Mouse (Mus musculus) heart, postnatal 36 days (tissue): ENCODE data around the gene Lmod2. TPM values are rescaled to one million over a fixed set of nuclear protein-coding genes. Genes with fewer than 3 reads are reported as not detected.

Experiments
- DNase-seq, 2 experiments: peaks; one replicate each; pipeline ENCODE4 v3.0.0; 2021 to 2022
- intact Hi-C: fragments of 180-260 bp; cut with DNase I; formaldehyde crosslinking; loops from one replicate; pipeline ENCODE4 v1.15.1; 2025
- total RNA-seq, 2 experiments: library from RNA; stranded (reverse); gene quantifications; 2 replicates each; pipeline ENCODE4 v1.2.3; 2021

The Lmod2 gene
- total RNA-seq = 1,000 to 10,000 TPM in 1 of 2 experiments, 100 to 1,000 TPM in 1; 760 to 1,125 TPM

DNA sequence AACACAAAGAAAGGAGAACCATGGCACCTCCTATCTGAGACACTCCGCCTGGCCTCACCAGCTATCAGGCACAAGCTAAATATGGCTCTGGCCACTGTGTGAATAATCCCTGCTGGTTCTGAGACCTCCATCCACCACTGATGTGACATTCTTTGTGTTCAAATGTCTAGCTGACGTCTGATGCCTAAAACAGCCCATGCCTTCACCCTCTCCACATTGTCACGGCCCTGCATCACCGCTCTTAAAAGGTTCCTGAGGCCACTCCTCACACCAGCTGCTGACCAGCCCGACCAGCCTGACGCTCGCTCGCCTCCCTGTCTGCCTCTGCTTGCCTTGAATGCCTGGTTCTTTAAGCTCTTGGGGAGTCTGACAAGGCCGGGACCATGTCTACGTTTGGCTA, at the start of gene Lmod2:
Gene Lmod2, plus strand, starts transcription at position 263 of the 400 bp plus-strand sequence.
- intact Hi-C loops = loop anchor here (1.0 kb wide), 1 partner anchor 10 kb away; no protein-coding TSS in a partner anchor
- peak; percentile 68 to 76 for DNase-seq

DNA sequence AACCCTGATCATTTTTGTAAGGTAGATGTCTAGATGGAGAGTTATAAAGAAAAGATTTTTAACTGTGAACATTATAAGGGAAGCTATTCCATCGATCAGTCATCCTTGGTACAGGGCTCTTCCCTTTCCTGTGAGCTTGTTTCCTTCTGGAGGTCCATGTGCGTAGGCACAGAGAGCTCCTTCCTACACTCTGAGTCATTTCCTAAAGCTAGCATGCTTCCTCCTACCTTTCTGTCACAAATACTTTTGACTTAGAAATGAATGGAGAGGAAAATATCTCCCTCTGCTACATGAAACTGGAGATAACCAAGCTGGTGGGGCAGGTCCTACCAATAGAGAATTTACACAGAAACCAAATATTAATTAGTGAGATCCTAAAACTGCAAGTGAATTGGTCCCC, 47.8 kb upstream of the Lmod2 start:
- intact Hi-C loops = no loop called here

DNA sequence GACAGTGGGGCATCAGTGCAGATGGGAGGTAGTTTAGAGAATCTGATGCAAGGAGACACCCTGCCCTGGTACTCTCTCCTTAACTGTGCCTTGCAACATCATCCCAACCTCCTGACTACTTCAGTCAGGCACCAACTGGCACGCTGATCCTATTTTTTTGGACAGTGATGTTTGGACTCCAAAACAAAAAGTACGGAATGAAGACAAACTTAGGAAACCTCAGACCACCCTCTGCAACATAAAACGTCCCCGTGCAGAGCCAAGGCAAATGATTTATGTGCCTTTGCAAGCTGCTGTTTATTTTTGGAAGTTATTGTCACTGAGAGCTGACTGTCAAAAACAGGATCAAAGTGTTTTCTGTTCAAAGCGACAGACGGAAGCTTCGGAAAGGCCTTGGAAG, 45.5 kb upstream of the Lmod2 start:
- intact Hi-C loops = no loop called here
- no peak for DNase-seq

More for the DNA sequence above, 47.8 kb upstream of the Lmod2 start:
- no peak for DNase-seq

DNA sequence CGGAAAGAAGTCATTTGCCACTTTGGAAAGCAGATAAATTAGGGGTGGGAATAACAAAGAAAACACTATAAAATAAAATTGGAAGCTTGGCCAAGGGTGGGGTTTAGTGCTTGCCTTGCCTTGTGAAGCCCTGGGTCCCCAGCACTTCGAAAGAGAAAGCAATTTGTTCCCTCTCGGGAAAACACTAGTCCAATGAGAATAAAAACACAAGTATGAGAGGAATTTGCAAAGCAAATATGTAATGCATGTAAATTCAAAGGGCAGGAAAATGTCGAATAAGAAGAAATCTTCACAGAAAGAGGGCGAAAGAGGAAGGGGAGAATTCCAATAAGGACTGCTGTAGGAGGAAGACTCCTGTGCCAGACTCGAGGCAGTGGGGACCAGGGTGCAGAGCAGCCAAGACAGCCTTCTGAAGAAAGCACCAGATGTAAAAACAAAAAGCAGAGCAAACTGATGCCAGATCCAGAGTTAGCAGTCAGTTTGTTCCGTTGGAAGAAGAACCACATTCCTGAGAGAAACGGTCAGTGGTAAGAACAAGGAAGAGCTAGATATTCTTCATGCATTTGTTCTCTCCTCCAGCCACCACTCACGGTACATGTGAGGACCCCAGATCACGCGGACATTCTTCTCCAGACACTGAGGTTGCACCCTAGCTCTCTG, 43.0 kb upstream of the Lmod2 start:
- peak in 1 of 2 experiments; percentile 44 for DNase-seq
- intact Hi-C loops = no loop called here

DNA sequence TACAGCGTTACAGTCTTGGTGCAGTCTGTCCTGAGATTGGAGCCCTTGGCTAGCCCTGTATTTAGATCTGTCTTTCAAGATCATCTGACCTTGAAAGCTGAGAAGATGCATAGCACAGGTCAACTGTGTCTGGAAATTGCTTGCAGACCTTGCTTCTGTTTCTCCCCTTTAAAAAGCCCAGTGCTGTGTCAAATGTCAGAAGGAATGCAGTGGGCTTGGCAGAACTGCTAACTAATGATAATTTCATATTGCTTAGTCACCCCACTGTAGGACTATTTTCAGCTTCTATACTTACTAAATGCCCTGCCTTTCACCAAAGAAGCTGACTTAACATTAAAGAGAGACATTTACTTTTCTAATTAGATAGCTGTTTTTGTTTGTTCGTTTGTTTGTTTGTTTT, 42.1 kb upstream of the Lmod2 start:
- intact Hi-C loops = no loop called here
- no peak for DNase-seq

DNA sequence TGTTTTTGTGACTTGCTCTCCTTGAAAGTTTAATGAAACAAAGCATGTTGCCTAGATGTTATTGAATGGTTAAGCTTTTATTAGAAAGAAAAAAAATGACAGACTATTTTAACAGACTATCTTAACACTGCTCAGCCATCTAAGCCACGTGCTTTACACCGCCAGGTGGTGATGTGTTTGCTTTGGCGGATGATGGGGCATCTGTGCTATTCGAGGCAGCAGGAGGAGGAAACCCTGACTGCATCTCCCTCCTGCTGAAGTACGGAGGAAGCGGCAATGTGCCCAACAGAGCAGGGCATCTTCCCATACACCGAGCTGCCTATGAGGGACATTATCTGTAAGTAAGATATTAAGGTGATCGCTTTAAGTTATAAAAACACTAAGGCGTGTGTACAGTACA, 33.5 kb upstream of the Lmod2 start:
- DNase-seq = no peak
- intact Hi-C loops = no loop called here

DNA sequence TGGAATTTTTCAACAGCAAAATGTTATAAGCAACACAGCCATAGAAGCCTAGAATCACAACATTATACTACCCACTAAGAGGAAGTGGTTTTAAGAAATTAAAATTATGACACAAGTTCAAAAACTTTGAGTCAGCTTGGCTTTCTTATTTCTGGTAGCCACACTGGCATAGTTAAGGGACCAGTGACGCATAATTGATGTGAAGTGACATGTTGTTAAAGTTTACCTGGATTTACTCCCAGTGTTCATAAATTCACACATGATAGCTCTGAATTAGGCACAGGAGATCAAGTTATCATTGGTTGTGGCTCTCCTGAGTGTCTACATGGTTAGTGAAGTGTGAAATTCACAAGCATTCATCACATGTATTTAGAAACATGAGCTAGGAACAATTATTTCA, 32.7 kb upstream of the Lmod2 start:
- DNase-seq = no peak
- intact Hi-C loops = no loop called here

- intact Hi-C loops = loop anchor here (1.0 to 2.0 kb wide), 3 partner anchors 38 to 152 kb away; no protein-coding TSS in a partner anchor
These were observed 28.6 kb upstream of the Lmod2 start for GRCm38 (mm10) chr6:24568963-24569362.

DNA sequence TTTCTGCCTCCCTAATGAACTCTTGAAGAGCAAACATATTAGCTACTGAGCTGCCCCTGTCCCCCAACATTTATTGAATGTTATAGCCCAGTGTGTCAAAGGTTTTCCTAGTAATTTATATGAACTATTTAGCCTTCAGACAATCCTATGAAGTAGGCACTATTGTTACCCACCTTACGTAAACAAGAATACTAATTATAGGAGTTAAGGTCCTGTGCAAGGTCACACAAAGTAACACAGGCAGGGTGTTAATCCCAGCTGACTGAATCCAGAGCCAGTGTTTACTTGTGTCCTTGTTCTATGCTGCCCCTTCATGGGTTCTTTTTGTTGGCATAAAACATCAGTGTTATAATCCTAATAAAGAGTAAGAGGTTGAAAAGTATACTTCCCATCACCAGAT, 27.9 kb upstream of the Lmod2 start:
- DNase-seq = no peak
- intact Hi-C loops = loop anchor here (1.0 to 5.0 kb wide), 5 partner anchors 29 to 151 kb away; no protein-coding TSS in a partner anchor

More at GRCm38 (mm10) chr6:24568963-24569362, 28.6 kb upstream of the Lmod2 start:
- DNase-seq = no peak

GRCm38 (mm10) chr6:24570278-24570677, 27.3 kb upstream of the Lmod2 start:
- DNase-seq = peak in 1 of 2 experiments; percentile 33
- intact Hi-C loops = loop anchor here (2.0 to 5.0 kb wide), 2 partner anchors 29 to 42 kb away; no protein-coding TSS in a partner anchor

DNA sequence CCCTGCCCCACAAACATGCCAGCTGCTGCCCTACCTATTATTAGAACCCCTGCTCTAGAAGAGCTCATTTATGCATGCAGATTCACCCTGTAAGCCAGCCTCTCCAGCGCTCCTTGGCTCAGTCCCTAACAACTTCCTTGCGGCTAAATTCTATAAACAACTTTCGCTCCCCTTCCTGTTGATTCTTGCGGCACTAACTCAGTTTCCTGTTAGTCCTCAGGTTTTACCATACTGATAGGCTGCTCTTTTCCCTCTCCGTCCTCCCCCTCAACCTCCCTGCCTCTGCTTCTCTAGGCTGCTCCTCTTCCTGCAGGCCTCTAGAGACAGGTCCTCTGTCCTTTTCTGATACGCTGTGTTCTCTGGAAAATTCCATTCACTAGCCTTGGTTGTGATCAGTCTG, 26.4 kb upstream of the Lmod2 start:
- DNase-seq = peak in 1 of 2 experiments; percentile 30
- intact Hi-C loops = loop anchor here (2.0 to 5.0 kb wide), 2 partner anchors 28 to 41 kb away; no protein-coding TSS in a partner anchor

DNA sequence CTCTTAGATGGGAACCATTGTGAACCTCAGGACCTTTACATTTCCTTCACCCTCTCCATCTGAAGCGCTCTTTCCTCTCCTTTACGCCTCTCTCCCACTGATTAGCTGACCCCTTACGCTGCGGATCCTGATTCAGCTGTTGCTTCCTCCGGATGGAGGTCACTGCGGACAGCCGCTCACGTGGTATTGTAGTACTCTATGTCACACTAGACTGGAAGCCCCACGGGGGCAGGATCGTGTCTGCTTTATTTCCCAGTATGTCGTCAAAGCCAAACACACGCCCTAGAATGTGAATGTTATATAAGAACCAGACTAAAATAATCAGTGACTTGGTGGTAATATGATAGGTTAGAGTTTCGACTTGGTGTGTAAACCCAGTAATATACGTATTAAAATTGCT, 25.1 kb upstream of the Lmod2 start:
- intact Hi-C loops = loop anchor here (5.0 kb wide), 1 partner anchor 40 kb away; no protein-coding TSS in a partner anchor
- peak in 1 of 2 experiments; percentile 23 for DNase-seq

DNA sequence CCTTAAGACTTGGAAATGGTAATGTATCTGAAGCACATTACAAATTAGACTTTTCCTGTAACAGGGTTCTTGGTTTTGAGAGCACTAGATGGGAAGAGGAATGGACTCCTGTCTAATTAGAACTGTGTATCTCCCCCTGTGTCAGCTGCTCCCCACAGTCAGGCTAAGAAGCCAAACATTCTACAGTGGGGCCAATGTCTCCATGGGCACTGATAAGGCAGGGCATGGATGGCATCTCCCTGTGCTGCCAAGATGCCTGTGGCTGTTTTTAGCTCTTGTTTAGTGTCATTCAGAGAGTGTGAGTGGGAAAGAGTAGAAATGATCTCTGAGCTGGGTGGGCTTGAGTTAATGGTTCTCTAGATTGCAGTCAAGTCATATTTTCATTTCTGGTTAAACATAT, 24.2 kb upstream of the Lmod2 start:
- intact Hi-C loops = loop anchor here (5.0 kb wide), 1 partner anchor 39 kb away; no protein-coding TSS in a partner anchor
- DNase-seq = no peak

DNA sequence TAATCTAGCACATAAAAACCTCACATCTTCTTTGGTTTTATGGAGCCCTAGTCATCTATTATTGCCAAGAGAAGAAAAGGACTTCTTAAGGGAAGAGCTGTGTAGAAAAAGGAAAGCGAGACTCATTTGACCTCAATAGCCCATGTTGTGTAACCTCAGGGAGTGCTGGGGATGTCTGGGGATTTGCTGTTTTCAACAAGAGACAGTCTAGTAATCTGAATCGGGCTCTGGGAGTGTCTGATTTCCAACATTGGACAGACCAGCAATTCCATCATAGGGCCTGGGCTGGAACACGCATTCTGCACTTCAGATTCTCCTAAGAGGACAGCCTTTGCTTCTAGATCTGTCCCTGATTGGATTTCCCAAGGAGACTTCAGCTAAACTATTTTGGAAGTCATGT, 14.1 kb upstream of the Lmod2 start:
- intact Hi-C loops = no loop called here
- peak in 1 of 2 experiments; percentile 46 for DNase-seq

DNA sequence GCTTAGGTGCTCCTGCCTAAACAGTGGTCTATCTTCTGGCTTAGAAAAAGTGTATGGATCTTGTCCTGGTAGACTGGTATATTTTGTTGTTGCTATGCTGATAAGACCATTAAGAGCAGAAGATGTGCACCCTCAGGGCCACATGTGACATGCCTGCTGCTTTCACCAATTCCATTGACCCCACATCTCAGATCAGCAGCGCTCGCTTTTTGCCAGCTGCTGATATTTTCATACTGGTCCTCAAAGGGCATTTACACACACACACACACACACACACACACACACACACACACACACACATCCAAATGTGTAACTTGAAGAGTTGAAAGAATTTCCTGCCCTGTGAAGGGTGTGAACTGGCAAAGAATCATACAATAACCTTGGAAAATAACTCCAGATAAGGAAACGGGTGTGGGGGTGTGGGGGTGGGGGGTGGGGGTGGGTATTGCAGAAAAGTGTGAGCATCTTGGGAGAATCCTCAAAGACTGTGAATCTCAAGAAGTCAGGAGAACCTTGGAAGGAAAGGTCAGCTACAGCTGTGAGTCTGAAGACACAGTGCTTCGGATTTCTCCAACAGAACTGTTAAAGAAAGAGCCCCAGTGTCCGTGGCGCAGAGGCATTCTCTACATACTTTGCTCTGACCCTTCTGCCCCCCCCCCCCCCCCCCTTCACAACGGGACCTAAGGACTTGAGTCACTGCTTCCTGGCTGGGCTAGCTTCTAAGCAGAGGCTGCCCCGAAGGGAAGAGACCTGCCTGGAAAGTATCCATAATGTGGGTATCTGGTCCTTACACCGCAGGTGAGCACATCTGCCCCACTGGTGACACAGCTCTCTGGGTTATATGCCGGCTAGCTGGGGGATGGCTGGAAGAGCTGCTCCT, 11.9 kb upstream of the Lmod2 start:
- intact Hi-C loops = no loop called here
- peak in 1 of 2 experiments; percentile 62 for DNase-seq

DNA sequence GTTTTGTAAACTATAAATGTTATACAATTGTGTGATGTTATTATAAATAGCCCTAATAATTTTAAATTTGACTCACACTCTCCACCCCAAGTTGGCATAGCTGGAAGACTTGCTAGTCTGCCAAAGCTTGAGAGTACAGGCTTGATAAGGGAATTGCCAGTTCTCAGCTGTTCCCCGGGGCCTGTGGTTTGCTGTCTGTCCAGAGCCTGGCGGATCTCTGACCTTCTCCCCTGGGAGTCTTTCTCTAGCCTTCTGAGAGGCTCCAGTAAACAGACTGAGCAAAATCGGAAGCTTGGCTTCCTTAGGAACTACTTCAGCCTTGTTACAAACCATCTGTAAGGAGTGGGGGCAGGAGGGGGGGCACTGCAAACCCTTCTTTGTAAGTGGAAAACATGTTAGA, 10.7 kb upstream of the Lmod2 start:
- DNase-seq = peak; percentile 69 to 77
- intact Hi-C loops = loop anchor here (1.0 kb wide), 1 partner anchor 10 kb away; the partner anchor contains the start of gene Lmod2

DNA sequence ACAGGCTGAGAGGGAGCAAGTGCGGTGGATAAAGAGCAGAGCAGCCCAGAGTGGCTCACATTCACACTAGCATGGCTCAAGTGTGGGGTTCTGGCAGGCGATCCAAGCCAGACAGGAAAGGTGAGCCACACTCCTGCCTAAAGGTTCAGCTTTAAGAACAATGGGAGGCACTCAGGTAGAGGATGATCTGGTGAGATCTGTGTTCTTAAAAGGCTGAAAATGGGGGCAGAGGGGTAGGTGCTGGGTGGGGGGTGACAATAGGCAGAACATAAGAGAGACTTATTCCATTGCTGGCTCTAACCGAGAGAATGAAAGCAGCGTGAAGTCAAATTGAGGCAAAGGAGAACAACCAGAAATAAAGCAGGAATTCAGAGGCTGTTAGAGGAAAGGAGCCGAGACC, 7.3 kb upstream of the Lmod2 start:
- DNase-seq = no peak
- intact Hi-C loops = no loop called here

- intact Hi-C loops = no loop called here
- no peak for DNase-seq
These were observed 5.9 kb upstream of the Lmod2 start for GRCm38 (mm10) chr6:24591525-24592218.

DNA sequence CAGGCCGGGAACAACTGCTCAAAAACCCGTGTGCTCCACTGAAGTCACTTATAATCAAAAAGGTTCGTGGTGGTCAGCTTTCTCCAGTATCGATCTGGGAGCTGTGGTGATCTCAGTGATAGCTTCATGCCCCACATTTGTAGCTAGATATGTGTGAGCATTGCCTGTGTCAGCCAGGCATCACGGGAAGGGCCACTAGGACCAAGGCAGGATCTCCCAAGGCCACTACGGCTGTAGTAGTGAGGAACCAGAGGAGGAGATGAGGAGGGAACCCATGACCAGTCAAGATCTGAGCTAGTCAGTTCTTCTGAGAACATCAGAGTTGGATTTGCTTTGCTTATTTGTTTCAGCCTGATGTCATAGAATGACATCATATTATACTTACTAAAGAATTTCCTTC, 1.6 kb downstream of the Lmod2 start:
- intact Hi-C loops = loop anchor here (2.0 kb wide), 1 partner anchor 28 kb away; no protein-coding TSS in a partner anchor
- DNase-seq = no peak

DNA sequence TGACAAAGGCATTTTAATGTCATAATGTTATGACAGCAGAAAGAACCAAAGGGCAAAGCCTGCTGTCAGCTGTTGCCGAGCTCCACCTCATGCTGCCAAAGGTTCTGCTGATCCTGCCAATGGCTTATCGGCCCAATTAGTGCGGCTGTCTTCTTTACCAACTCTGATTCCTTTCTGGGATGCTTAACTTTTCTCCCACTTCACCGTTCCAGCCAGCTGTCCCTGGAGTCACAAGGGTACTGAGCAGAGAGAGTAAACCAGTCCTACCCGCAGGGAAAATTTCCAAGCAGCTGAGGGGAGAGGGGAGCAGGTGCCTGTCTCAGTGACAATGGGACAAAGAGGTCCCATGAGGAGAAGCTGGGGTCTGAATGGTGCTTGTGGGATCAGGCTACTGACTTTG, 2.1 kb downstream of the Lmod2 start:
- intact Hi-C loops = loop anchor here (2.0 kb wide), 1 partner anchor 29 kb away; no protein-coding TSS in a partner anchor
- no peak for DNase-seq
